Mouse (Mus musculus) thymus, adult 2 months (tissue): Measurements from ENCODE around the gene Ppp1r1b.

Experiments used
- CTCF ChIP-seq: fragments of 200-500 bp; IDR thresholded peaks from 2 replicates; pipeline ENCODE4 v1.5.1; 2012; ENCODE audit warnings: mild to moderate bottlenecking, control low read depth, low read length, moderate library complexity, borderline replicate concordance; ENCODE audit not compliant: control insufficient read depth, poor library complexity, insufficient read depth; ENCODE audit errors: extremely low read depth
- POLR2A ChIP-seq: fragments of 200-500 bp; IDR thresholded peaks from 2 replicates; pipeline ENCODE4 v1.6.1; 2012; ENCODE audit warnings: mild to moderate bottlenecking, low read length, control low read depth, moderate library complexity; ENCODE audit not compliant: control insufficient read depth, poor library complexity, insufficient read depth; ENCODE audit errors: extremely low read depth

GRCm38 (mm10) chr11:98406621-98407020, 58.4 kb downstream of the Ppp1r1b start:
- TF ChIP-seq CTCF, result no peak
- no peak for TF ChIP-seq POLR2A
